Mouse (Mus musculus): ENCODE data around the gene Ptpn12.

The Ptpn12 gene

GRCm38 (mm10) chr5:21055820-21056531, at the start of gene Ptpn12:
Ptpn12 (minus strand) TSS chr5:21055911.
- DNase-seq (ENCODE audit: low spot score in 2 of 2) = peak; percentile 91 to 95

GRCm38 (mm10) chr5:21091179-21091578, 35.5 kb upstream of the Ptpn12 start:
- DNase-seq (ENCODE audit: low spot score in 2 of 2) = no peak

GRCm38 (mm10) chr5:21057217-21057616, 1.5 kb upstream of the Ptpn12 start:
- DNase-seq (ENCODE audit: low spot score in 2 of 2) = no peak

GRCm38 (mm10) chr5:21056595-21056994, 884 bp upstream of the Ptpn12 start:
- DNase-seq (ENCODE audit: low spot score in 2 of 2) = no peak

- no peak for DNase-seq (ENCODE audit: low spot score in 2 of 2)
Observed at GRCm38 (mm10) chr5:21055071-21055819, 466 bp downstream of the Ptpn12 start.

- peak; percentile 11 to 25 for DNase-seq (ENCODE audit: low spot score in 2 of 2)
Observed at GRCm38 (mm10) chr5:21054472-21055070, 1.1 kb downstream of the Ptpn12 start.

- no peak for DNase-seq (ENCODE audit: low spot score in 2 of 2)
Observed at GRCm38 (mm10) chr5:21053571-21054307, 2.0 kb downstream of the Ptpn12 start.

- DNase-seq (ENCODE audit: low spot score in 2 of 2) = no peak
Observed at GRCm38 (mm10) chr5:21052521-21052920, 3.2 kb downstream of the Ptpn12 start.

- DNase-seq (ENCODE audit: low spot score in 2 of 2) = no peak
Observed at GRCm38 (mm10) chr5:21050770-21051122, 5.0 kb downstream of the Ptpn12 start.

GRCm38 (mm10) chr5:21050061-21050769, 5.5 kb downstream of the Ptpn12 start:
- DNase-seq (ENCODE audit: low spot score in 2 of 2) = no peak

GRCm38 (mm10) chr5:21049006-21049405, 6.7 kb downstream of the Ptpn12 start:
- DNase-seq (ENCODE audit: low spot score in 2 of 2) = no peak

GRCm38 (mm10) chr5:21047114-21047513, 8.6 kb downstream of the Ptpn12 start:
- no peak for DNase-seq (ENCODE audit: low spot score in 2 of 2)

GRCm38 (mm10) chr5:21046150-21047048, 9.3 kb downstream of the Ptpn12 start:
- no peak for DNase-seq (ENCODE audit: low spot score in 2 of 2)

GRCm38 (mm10) chr5:21045462-21045861, 10.2 kb downstream of the Ptpn12 start:
- no peak for DNase-seq (ENCODE audit: low spot score in 2 of 2)

GRCm38 (mm10) chr5:21038100-21038499, 17.6 kb downstream of the Ptpn12 start:
- no peak for DNase-seq (ENCODE audit: low spot score in 2 of 2)

GRCm38 (mm10) chr5:21035689-21036480, 19.8 kb downstream of the Ptpn12 start:
- DNase-seq (ENCODE audit: low spot score in 2 of 2) = no peak

- DNase-seq (ENCODE audit: low spot score in 2 of 2) = no peak
Observed at GRCm38 (mm10) chr5:21034388-21034966, 21.2 kb downstream of the Ptpn12 start.

- no peak for DNase-seq (ENCODE audit: low spot score in 2 of 2)
Observed at GRCm38 (mm10) chr5:21033382-21034056, 22.2 kb downstream of the Ptpn12 start.

GRCm38 (mm10) chr5:21032626-21033025, 23.1 kb downstream of the Ptpn12 start:
- DNase-seq (ENCODE audit: low spot score in 2 of 2) = no peak

Data from thymus, postnatal 10 days (tissue).